Mouse (Mus musculus) heart, postnatal 0 days (tissue): ENCODE measurements around the gene Car5b.

Experiments used
- CTCF ChIP-seq: IDR thresholded peaks from 2 replicates; pipeline ENCODE4 v1.5.1; 2016; ENCODE audit warnings: antibody characterized with exemption, control low read depth, low read depth
- EP300 ChIP-seq: IDR thresholded peaks from 2 replicates; pipeline ENCODE4 v1.6.1; 2016; ENCODE audit warnings: antibody characterized with exemption, low read depth

- TF ChIP-seq CTCF (no peak), EP300 (no peak)
Measured at GRCm38 (mm10) chrX:163982129-163982528, 45.7 kb downstream of the Car5b start.
